18 mouse cellular contexts compared by ENCODE assay signal in genomic region chr13:110555529-110556319, GRCm38 (mm10).
DNase-seq lines count a peak whose midpoint lies in the region; ATAC-seq and TF ChIP-seq lines count a peak whose summit lies in the region.
"Had no signal": no experiment of that assay in that cellular context is flagged by ENCODE, and none has a peak within 500 bp of the region (broad histone marks: within the 10 kb centered on the region; RNA-seq: fewer than 3 reads in every experiment).

No protein-coding gene starts in this region.

- H3K27ac ChIP-seq in heart, embryonic 15.5 days, result peak overlapping the region; percentile 20; the same call in 1 of the 2 replicates
- H3K27ac ChIP-seq in lung, embryonic 15.5 days, result peak overlapping the region; percentile 47; the same call in 1 of the 2 replicates
- H3K27ac ChIP-seq: embryonic facial prominence, embryonic 12.5 days; forebrain, embryonic 12.5 days; hindbrain, embryonic 10.5 days; limb, embryonic 15.5 days had no signal

- no peak for TF ChIP-seq POLR2A in lung, adult 2 months (IDR thresholded peaks at IDR 0.05; ENCODE audit: borderline replicate concordance, extremely low read depth, low read depth, low read length)

- TF ChIP-seq CTCF in lung, adult 2 months (IDR thresholded peaks at IDR 0.05; ENCODE audit: insufficient read depth, low read length), result no peak

- no peak overlapping the region for H3K4me2 ChIP-seq in heart, embryonic 15.5 days
- H3K4me2 ChIP-seq in lung, embryonic 15.5 days, result no peak overlapping the region
- H3K4me2 ChIP-seq: embryonic facial prominence, embryonic 12.5 days; forebrain, embryonic 12.5 days; limb, embryonic 15.5 days had no signal

- intact Hi-C loops in gastrocnemius, postnatal 36 days (cut with DNase I), result no loop called here

- 77% methylated on average over 7 of the region's 7 CpGs for WGBS in heart, embryonic 15.5 days
- 68% methylated on average over 7 of the region's 7 CpGs for WGBS in lung, embryonic 15.5 days
- WGBS in lung, adult 2 months, result 75% methylated on average over 7 of the region's 7 CpGs

- no peaks in the 10 kb centered on the region for H3K36me3 ChIP-seq in heart, embryonic 15.5 days
- no peaks in the 10 kb centered on the region for H3K36me3 ChIP-seq in lung, embryonic 15.5 days
- H3K36me3 ChIP-seq: embryonic facial prominence, embryonic 12.5 days; forebrain, embryonic 12.5 days; hindbrain, embryonic 10.5 days; limb, embryonic 15.5 days had no signal

- no peak for ATAC-seq in heart, embryonic 15.5 days (replicated peaks; ENCODE audit: insufficient number of reproducible peaks, insufficient read depth, low FRiP score, low read depth)
- ATAC-seq in lung, embryonic 15.5 days (ENCODE audit: borderline replicate concordance, extremely low read depth, low FRiP score, low TSS enrichment), result no peak
- ATAC-seq: intestine, embryonic 16.5 days had no signal

- DNase-seq in cerebellum, postnatal 10 days, result peak; percentile 44 to 50
- DNase-seq in cerebellum, postnatal 36 days, result no peak
- no peak for DNase-seq in heart, adult 8-10 months (ENCODE audit: low spot score)
- no peak for DNase-seq in lung, adult 2 months
- DNase-seq in kidney, postnatal 36 days, result peak; percentile 10 to 28
- DNase-seq in gastrocnemius, postnatal 36 days, result no peak
- DNase-seq: adrenal gland, postnatal 14 days; cerebellum, adult 11-12 months; right cerebral cortex, postnatal 14 days; thymus, adult 2 months had no signal

- H3K4me3 ChIP-seq in heart, embryonic 15.5 days, result no peak overlapping the region
- no peak overlapping the region for H3K4me3 ChIP-seq in lung, embryonic 15.5 days
- no peak overlapping the region for H3K4me3 ChIP-seq in lung, adult 2 months (replicated peaks; ENCODE audit: extremely low read depth, low read depth, low read length)
- H3K4me3 ChIP-seq: embryonic facial prominence, embryonic 12.5 days; forebrain, embryonic 12.5 days; hindbrain, embryonic 10.5 days; limb, embryonic 15.5 days; megakaryocyte, embryonic 14.5 days had no signal

- no peaks in the 10 kb centered on the region for H3K9me3 ChIP-seq in heart, embryonic 15.5 days (replicated peaks)
- no peaks in the 10 kb centered on the region for H3K9me3 ChIP-seq in lung, embryonic 15.5 days
- H3K9me3 ChIP-seq: embryonic facial prominence, embryonic 12.5 days; forebrain, embryonic 12.5 days; hindbrain, embryonic 10.5 days; limb, embryonic 15.5 days; megakaryocyte, embryonic 14.5 days had no signal

- no peaks in the 10 kb centered on the region for H3K27me3 ChIP-seq in heart, embryonic 15.5 days
- no peaks in the 10 kb centered on the region for H3K27me3 ChIP-seq in lung, embryonic 15.5 days
- H3K27me3 ChIP-seq: embryonic facial prominence, embryonic 12.5 days; forebrain, embryonic 12.5 days; limb, embryonic 15.5 days; megakaryocyte, embryonic 14.5 days had no signal

- H3K4me1 ChIP-seq in heart, embryonic 15.5 days (replicated peaks), result 0 out of 2 replicates have a peak, but pooled peaks cover 5% of the 10 kb centered on the region
- H3K4me1 ChIP-seq in lung, embryonic 15.5 days, result peaks cover 25% of the 10 kb centered on the region; the same call in 1 of the 2 replicates
- H3K4me1 ChIP-seq in lung, adult 2 months (ENCODE audit: control insufficient read depth, insufficient read depth, low read length), result peaks cover 8% of the 10 kb centered on the region
- H3K4me1 ChIP-seq: embryonic facial prominence, embryonic 12.5 days; forebrain, embryonic 12.5 days had no signal

- H3K9ac ChIP-seq in heart, embryonic 15.5 days, result no peak overlapping the region
- no peak overlapping the region for H3K9ac ChIP-seq in lung, embryonic 15.5 days
- H3K9ac ChIP-seq: embryonic facial prominence, embryonic 12.5 days; forebrain, embryonic 12.5 days; limb, embryonic 15.5 days had no signal

Comparison
In these comparisons a context has a peak if more than half of its experiments do, and no peak if none do; other contexts are left out.
1. DNase-seq: peak in cerebellum, postnatal 10 days (2 of 2) and kidney, postnatal 36 days (2 of 2); none in cerebellum, postnatal 36 days (0 of 2), heart, adult 8-10 months (single experiment), lung, adult 2 months (single experiment) and gastrocnemius, postnatal 36 days (0 of 2).